ENCODE assay signal across 29 mouse cellular contexts in the genomic region with DNA sequence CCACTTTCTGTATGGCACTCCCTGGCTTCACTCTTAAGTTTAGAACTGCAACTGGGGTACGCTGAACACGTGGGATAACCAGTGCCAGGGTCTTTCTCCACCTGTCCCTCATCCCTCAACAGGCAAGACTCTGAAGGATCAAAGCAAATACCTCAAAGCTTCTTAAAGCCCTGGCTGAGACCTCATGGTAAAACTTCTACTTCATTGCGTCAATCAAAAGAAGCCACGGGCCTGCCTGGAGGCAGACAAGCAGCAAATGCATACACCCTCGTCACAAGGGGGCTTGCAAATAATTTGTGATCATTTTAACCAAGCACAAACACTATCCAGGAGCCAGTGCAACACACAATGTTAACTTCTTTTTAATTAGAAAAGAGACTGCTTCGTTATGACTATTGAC.
DNase-seq lines count a peak whose midpoint lies in the region; ATAC-seq lines count a peak whose summit lies in the region.
"Had no signal": no experiment of that assay in that cellular context is flagged by ENCODE, and none has a peak within 500 bp of the region (broad histone marks: within the 10 kb centered on the region; RNA-seq: fewer than 3 reads in every experiment).

No protein-coding gene starts in this region.

- no peak for ATAC-seq in midbrain, embryonic 11.5 days (ENCODE audit: low FRiP score)
- ATAC-seq in midbrain, embryonic 15.5 days (replicated peaks): no peak
- 0 out of 2 replicates have a peak, but pooled peaks have one; percentile 21 for ATAC-seq in neural tube, embryonic 15.5 days (ENCODE audit: low FRiP score)
- ATAC-seq: forebrain, embryonic 14.5 days; forebrain, postnatal 0 days; hindbrain, postnatal 0 days; Patski had no signal

- no peak overlapping the region for H3K9ac ChIP-seq in midbrain, embryonic 11.5 days (ENCODE audit: low read length)
- no peak overlapping the region for H3K9ac ChIP-seq in midbrain, embryonic 15.5 days
- H3K9ac ChIP-seq in neural tube, embryonic 15.5 days (replicated peaks): no peak overlapping the region
- H3K9ac ChIP-seq: embryonic facial prominence, embryonic 12.5 days; embryonic facial prominence, embryonic 15.5 days; forebrain, postnatal 0 days; heart, embryonic 12.5 days; heart, embryonic 15.5 days; hindbrain, embryonic 14.5 days had no signal

- peak; percentile 81 for DNase-seq in midbrain, embryonic 11.5 days (ENCODE audit: low spot score, missing footprints)
- DNase-seq in neural tube, embryonic 10.5 days (ENCODE audit: extremely low spot score, low spot score): no peak
- peak; percentile 19 for DNase-seq in thymus, postnatal 4 days
- DNase-seq in thymus, adult 18-20 months: no peak
- DNase-seq: adrenal gland, postnatal 10 days; adrenal gland, postnatal 36 days; B cell, adult 2 months; cerebellum, adult 11 months; cerebellum, adult 2 months; cerebellum, adult 9-11 months; cerebellum, postnatal 25 days; forebrain, postnatal 0 days; gastrocnemius, adult 2 months; gastrocnemius, postnatal 14 days; heart, adult 18-20 months; heart, postnatal 10 days; heart, postnatal 4 days had no signal

- H3K9me3 ChIP-seq in midbrain, embryonic 11.5 days (ENCODE audit: control insufficient read depth, low read length): no peaks in the 10 kb centered on the region
- no peaks in the 10 kb centered on the region for H3K9me3 ChIP-seq in midbrain, embryonic 15.5 days
- no peaks in the 10 kb centered on the region for H3K9me3 ChIP-seq in neural tube, embryonic 15.5 days (replicated peaks)
- H3K9me3 ChIP-seq: embryonic facial prominence, embryonic 12.5 days; embryonic facial prominence, embryonic 15.5 days; G1E; heart, embryonic 15.5 days had no signal

- H3K27me3 ChIP-seq in midbrain, embryonic 11.5 days (ENCODE audit: control insufficient read depth, insufficient read depth, low read length): no peaks in the 10 kb centered on the region
- no peaks in the 10 kb centered on the region for H3K27me3 ChIP-seq in midbrain, embryonic 15.5 days (replicated peaks)
- no peaks in the 10 kb centered on the region for H3K27me3 ChIP-seq in neural tube, embryonic 15.5 days (replicated peaks)
- H3K27me3 ChIP-seq: CH12.LX; embryonic facial prominence, embryonic 12.5 days; embryonic facial prominence, embryonic 15.5 days; heart, embryonic 12.5 days; heart, embryonic 15.5 days had no signal

- H3K36me3 ChIP-seq in midbrain, embryonic 11.5 days (ENCODE audit: control insufficient read depth, insufficient read depth, low read length): no peaks in the 10 kb centered on the region
- no peaks in the 10 kb centered on the region for H3K36me3 ChIP-seq in midbrain, embryonic 15.5 days (replicated peaks)
- H3K36me3 ChIP-seq in neural tube, embryonic 15.5 days: no peaks in the 10 kb centered on the region
- H3K36me3 ChIP-seq: embryonic facial prominence, embryonic 12.5 days; embryonic facial prominence, embryonic 15.5 days; G1E; heart, embryonic 12.5 days; heart, embryonic 15.5 days had no signal

- WGBS in midbrain, embryonic 11.5 days: 80% methylated on average over 6 of the region's 6 CpGs
- 64% methylated on average over 6 of the region's 6 CpGs for WGBS in midbrain, embryonic 15.5 days
- WGBS in neural tube, embryonic 15.5 days: 74% methylated on average over 6 of the region's 6 CpGs

- no peak overlapping the region for H3K4me2 ChIP-seq in midbrain, embryonic 11.5 days
- no peak overlapping the region for H3K4me2 ChIP-seq in midbrain, embryonic 15.5 days
- no peak overlapping the region for H3K4me2 ChIP-seq in neural tube, embryonic 15.5 days
- H3K4me2 ChIP-seq: embryonic facial prominence, embryonic 12.5 days; embryonic facial prominence, embryonic 15.5 days; heart, embryonic 12.5 days; heart, embryonic 15.5 days; hindbrain, embryonic 14.5 days had no signal

- no peak overlapping the region for H3K27ac ChIP-seq in midbrain, embryonic 11.5 days (ENCODE audit: low read depth, low read length)
- H3K27ac ChIP-seq in midbrain, embryonic 15.5 days: no peak overlapping the region
- H3K27ac ChIP-seq in neural tube, embryonic 15.5 days (replicated peaks): no peak overlapping the region
- H3K27ac ChIP-seq: embryonic facial prominence, embryonic 12.5 days; embryonic facial prominence, embryonic 15.5 days; gastrocnemius, adult 2 months; heart, embryonic 15.5 days; hindbrain, embryonic 14.5 days; hindbrain, postnatal 0 days had no signal

- no peak overlapping the region for H3K4me3 ChIP-seq in midbrain, embryonic 11.5 days (ENCODE audit: low read depth, low read length)
- no peak overlapping the region for H3K4me3 ChIP-seq in midbrain, embryonic 15.5 days
- H3K4me3 ChIP-seq in neural tube, embryonic 15.5 days (replicated peaks): no peak overlapping the region
- H3K4me3 ChIP-seq: embryonic facial prominence, embryonic 12.5 days; embryonic facial prominence, embryonic 15.5 days; gastrocnemius, adult 2 months; heart, embryonic 12.5 days; heart, embryonic 15.5 days had no signal

- peaks cover 7% of the 10 kb centered on the region; the same call in 1 of the 2 replicates for H3K4me1 ChIP-seq in midbrain, embryonic 11.5 days (ENCODE audit: control insufficient read depth, insufficient read depth, low read length)
- peaks cover 14% of the 10 kb centered on the region for H3K4me1 ChIP-seq in midbrain, embryonic 15.5 days
- no peaks in the 10 kb centered on the region for H3K4me1 ChIP-seq in neural tube, embryonic 15.5 days
- H3K4me1 ChIP-seq: heart, embryonic 12.5 days; heart, embryonic 15.5 days had no signal

Comparison
In these comparisons a context has a peak if more than half of its experiments do, and no peak if none do; other contexts are left out.
1. DNase-seq: peak in midbrain, embryonic 11.5 days (single experiment) and thymus, postnatal 4 days (single experiment); none in neural tube, embryonic 10.5 days (single experiment) and thymus, adult 18-20 months (0 of 2).